Mouse (Mus musculus) MEL (cell line): ENCODE measurements at regions not wholly inside any gene's neighbourhood (a gene's known extent, or its start where the extent isn't known, plus 50 kb on each side); places are given as distances from the start of the nearest gene placed in this dataset.

ENCODE experiments used
- MAFK ChIP-seq: IDR thresholded peaks from 2 replicates; pipeline ENCODE4 v1.6.1; 2011; ENCODE audit warnings: low read depth, mild to moderate bottlenecking, low read length, improper control_type of control experiment, borderline replicate concordance
- MYC ChIP-seq: IDR thresholded peaks from 2 replicates; pipeline ENCODE4 v1.6.1; 2011; ENCODE audit warnings: low read depth, mild to moderate bottlenecking, low read length, improper control_type of control experiment, moderate library complexity
- SMC3 ChIP-seq: IDR thresholded peaks from 2 replicates; pipeline ENCODE4 v1.6.1; 2011; ENCODE audit warnings: low read depth, low read length, improper control_type of control experiment

DNA sequence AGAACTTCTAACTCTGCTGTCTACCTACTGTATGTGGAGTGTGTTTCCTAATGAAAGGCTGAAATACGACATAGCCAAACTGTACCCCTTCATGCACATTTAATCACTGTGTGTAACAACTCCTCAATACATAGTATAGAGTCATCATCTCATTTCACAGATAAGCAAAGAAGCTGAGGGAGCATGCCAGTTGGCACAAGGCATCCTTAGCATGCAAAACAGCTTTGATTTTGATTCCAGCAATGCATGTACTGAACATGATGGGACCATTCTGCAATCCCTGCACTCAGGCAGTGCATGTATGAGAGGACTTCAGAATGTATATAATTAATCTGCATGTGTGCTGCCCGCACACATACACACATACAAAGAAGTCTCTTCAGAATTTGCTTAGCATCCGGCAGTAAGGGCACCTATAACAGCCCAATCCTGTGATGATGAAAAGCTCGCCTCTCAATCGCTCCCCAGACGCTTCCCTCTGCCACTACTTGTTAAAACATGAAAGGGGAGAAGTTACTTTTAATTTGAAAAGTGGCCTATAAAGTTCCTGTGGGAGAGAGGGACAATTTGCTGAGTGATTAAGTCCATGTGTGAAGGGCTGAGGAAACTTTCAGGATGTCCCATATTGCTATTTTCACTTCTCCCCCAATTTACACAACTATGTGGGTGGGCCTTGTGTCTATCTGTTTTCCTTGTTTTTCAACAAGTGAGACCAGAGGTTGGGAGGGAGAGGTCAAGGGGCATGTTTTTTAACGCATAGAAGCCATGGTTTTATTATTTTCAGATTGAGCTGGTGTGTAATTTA lies 569.0 kb upstream of the Intu start:
- TF ChIP-seq MAFK = no peak
- TF ChIP-seq SMC3 = no peak
- no peak for TF ChIP-seq MYC
